Mouse (Mus musculus) kidney, adult 2 months (tissue): ENCODE data around the gene Il34.

Experiments used
- CTCF ChIP-seq: fragments of 200-500 bp; conservative IDR thresholded peaks from 2 replicates; pipeline ENCODE4 v1.5.1; 2011; ENCODE audit warnings: low read depth, mild to moderate bottlenecking, control low read depth, low read length, moderate library complexity, mixed read lengths; ENCODE audit not compliant: insufficient read depth, insufficient read length
- POLR2A ChIP-seq: fragments of 200-500 bp; IDR thresholded peaks from one replicate; pipeline ENCODE4 v1.6.1; 2011; ENCODE audit warnings: low read depth, low read length, control low read depth

DNA sequence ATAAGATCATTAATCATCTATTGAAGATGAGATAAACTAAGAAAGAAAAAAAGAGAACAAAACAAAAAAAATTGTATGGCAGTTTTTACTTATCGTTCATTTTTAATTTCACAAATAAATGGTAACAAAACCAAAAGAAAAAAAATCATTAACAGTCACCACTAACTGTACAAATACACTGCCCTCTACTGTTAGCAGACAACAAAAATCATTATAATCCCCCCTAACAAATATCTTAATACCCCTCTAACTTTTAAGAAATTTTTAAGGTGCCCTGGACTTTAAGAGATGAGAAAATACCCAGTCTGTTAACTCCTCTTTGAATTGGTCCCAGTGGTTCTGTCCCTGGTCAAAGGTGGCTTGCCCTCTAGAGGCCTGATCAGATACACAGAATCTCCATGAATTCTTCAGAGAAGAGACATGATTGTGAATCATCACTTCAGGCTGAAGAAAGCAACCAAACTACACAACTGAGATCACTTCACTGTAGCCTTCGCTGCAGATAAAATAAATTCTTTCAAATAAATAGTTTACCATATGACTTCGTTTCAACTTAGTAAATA lies 36.4 kb upstream of the Il34 start:
- TF ChIP-seq CTCF = no peak
- TF ChIP-seq POLR2A = no peak
